Mouse (Mus musculus) layer of hippocampus, postnatal 36 days (tissue): ENCODE data around the gene Trpc7. TPM values are rescaled to one million over a fixed set of nuclear protein-coding genes. Genes with fewer than 3 reads are reported as not detected.

ENCODE experiments used
- DNase-seq, 2 experiments: peaks; one replicate each; pipeline ENCODE4 v3.0.0; 2022
- total RNA-seq, 2 experiments: library from RNA; stranded (reverse); gene quantifications; 2 replicates each; pipeline ENCODE4 v1.2.3; 2021

The Trpc7 gene
- total RNA-seq, 2 experiments from 2014 or later, result 2.2 to 3.0 TPM

DNA sequence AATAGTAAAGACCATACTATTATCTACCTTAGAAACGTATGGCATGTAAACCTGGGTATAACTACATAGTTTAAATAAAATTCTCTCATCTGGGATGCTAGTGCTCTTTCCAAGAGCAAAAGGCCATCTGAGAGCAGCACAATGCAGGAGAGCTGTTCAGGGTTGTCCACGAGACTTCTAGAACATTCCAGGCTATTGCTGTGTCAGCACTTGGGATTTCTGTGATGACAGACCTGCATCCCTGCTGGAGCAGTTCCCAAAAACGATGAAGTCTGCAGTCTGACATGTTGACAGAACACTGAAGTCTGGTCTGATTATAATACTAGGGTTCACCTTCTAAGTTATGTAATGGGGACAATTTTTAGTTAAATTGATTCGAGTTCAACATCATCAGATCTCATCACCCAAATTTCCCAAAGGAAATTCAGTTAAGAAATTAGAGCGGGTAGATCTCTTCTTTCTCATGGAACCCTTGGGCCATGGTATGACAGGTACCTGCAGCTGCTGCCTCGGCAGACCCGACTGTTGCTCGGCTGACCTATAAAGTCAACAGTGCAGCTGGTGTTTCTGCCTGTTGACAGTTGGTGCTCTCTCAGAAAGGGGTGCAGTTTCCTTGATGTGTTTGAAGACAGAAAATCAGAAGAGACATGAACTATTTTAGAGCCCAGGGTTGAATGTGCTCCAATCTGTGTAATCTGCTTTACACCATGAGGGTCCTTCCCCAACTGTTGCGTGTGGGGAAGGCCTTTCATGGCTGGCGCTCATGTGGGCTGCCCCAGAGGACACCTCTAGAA lies 148.9 kb downstream of the Trpc7 start:
- DNase-seq, result no peak

GRCm38 (mm10) chr13:56742325-56742901 lies 153.4 kb downstream of the Trpc7 start:
- no peak for DNase-seq

DNA sequence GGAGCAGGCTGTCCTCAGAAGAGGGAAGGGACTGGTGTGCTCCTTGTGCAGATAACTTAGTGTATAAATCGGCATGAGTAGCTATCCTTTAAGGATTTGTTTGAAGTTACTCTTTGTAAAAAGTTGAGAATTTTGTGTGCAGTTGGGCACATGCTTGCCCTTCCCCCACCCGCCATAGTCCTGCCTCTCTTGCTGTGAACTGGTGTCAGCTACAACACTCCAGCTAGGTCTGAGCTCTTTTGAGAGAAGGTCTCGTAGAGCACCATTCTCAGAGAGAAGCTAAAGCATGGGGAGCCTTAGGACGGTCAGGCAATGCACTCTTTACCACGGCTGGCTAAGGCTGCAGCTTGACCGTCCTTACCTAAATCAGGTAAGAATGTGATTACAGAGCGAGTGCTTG lies 154.1 kb downstream of the Trpc7 start:
- no peak for DNase-seq

- DNase-seq, result no peak
Observed at GRCm38 (mm10) chr13:56740496-56740895, 155.3 kb downstream of the Trpc7 start.

DNA sequence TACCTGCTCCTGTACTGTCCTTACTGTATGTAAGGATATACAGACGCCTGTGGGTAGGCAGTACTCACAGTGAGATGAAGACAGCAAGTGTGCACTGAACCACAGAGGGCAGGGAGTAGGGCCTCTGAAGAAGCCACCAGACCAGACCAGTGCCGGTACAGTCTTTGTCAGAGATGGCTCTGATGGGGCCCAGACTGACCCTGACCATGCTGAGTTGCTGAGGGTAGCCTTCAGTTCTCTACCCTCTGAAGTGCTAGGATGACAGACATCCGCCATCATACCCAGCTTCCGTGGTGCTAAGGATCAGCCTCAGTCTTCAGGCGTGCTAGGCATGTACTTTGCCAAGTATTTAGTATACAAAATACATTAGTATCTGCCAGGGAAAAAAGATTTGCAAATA lies 156.2 kb downstream of the Trpc7 start:
- DNase-seq, result no peak

GRCm38 (mm10) chr13:56735212-56735875 lies 160.4 kb downstream of the Trpc7 start:
- DNase-seq, result peak in 1 of 2 experiments; percentile 15

- DNase-seq, result no peak
Observed at GRCm38 (mm10) chr13:56734617-56735016, 161.2 kb downstream of the Trpc7 start.

- DNase-seq, result no peak
Observed at GRCm38 (mm10) chr13:56729046-56729445, 166.7 kb downstream of the Trpc7 start.

DNA sequence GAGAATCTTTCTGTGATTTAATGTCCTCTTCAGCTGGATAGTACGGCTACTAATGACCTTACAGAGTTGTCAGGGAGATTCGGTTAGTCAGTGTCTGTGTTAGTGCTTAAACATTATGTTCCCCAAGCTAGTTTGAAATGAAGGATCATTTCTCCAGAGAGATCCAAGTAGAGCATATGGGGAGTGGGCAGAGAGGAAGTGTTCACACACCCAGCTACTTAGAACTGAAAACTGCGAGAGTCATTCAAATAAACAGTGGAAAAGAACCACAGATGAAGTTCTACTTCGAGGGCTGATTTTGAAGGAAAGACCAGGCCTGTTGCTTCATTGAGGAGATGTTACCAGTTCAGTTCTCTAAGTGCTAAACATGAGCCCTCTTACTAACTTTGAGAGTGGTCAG lies 169.2 kb downstream of the Trpc7 start:
- no peak for DNase-seq

Other genes starting within 250 kb of the Trpc7 start
- gene Smad5, start 193.0 kb downstream of the Trpc7 start, total RNA-seq, result 10 to 100 TPM; 26.5 to 32.7 TPM
- gene Gm45623, start 142.2 kb downstream of the Trpc7 start, total RNA-seq, result 1 to 10 TPM in 1 of 2 experiments, under 1 TPM in 1; 0.96 to 1.0 TPM